Mouse (Mus musculus) CD4-positive naive resting alpha-beta T cell, adult 76 days (primary cell): ENCODE data around the gene Cep55. TPM values are rescaled to one million over a fixed set of nuclear protein-coding genes. Genes with fewer than 3 reads are reported as not detected.

ENCODE experiments used
- total RNA-seq: library from RNA; stranded (reverse); gene quantifications from one replicate; pipeline ENCODE4 v1.2.4, GENCODE M21; 2023

Gene Cep55
- 0.62 TPM for total RNA-seq

GRCm38 (mm10) chr19:38054720-38055192 is at the start of gene Cep55:
TSS of gene Cep55 (plus strand) at chr19:38055011.

GRCm38 (mm10) chr19:38043281-38043981 is 11.4 kb upstream of the Cep55 start, which contains the start of gene Myof:
TSS of gene Myof (minus strand) at chr19:38043577.

GRCm38 (mm10) chr19:38096858-38097758 is 42.3 kb downstream of the Cep55 start, which contains the start of gene Ffar4:
TSS of gene Ffar4 (plus strand) at chr19:38097071.

Other genes with a start within 250 kb of the Cep55 start
- gene Myof, start 11.4 kb upstream of the Cep55 start, total RNA-seq, result 7.9 TPM
- not detected for gene Ffar4, start 42.1 kb downstream of the Cep55 start, total RNA-seq
- gene Rbp4, start 70.3 kb downstream of the Cep55 start, total RNA-seq, result not detected
- 0.21 TPM for gene Pde6c, start 77.8 kb downstream of the Cep55 start, total RNA-seq
- 18.3 TPM for gene Fra10ac1, start 169.1 kb downstream of the Cep55 start, total RNA-seq
- not detected for gene Lgi1, start 209.5 kb downstream of the Cep55 start, total RNA-seq